Mouse (Mus musculus) bone marrow macrophage, adult 2 months (primary cell): ENCODE results near the gene Ephb6.

Source experiments
- CTCF ChIP-seq: IDR thresholded peaks from 2 replicates; pipeline ENCODE4 v1.5.1; 2012; ENCODE audit warnings: low read depth, mild to moderate bottlenecking, low read length, moderate library complexity
- POLR2A ChIP-seq: IDR thresholded peaks from 2 replicates; pipeline ENCODE4 v1.6.1; 2012; ENCODE audit warnings: mild to moderate bottlenecking, low read depth, low read length, borderline replicate concordance

GRCm38 (mm10) chr6:41658487-41658886 is 53.2 kb downstream of the Ephb6 start:
- no peak for TF ChIP-seq POLR2A
- TF ChIP-seq CTCF, result no peak
